Mouse (Mus musculus): ENCODE results near the gene 2410137M14Rik.

DNA sequence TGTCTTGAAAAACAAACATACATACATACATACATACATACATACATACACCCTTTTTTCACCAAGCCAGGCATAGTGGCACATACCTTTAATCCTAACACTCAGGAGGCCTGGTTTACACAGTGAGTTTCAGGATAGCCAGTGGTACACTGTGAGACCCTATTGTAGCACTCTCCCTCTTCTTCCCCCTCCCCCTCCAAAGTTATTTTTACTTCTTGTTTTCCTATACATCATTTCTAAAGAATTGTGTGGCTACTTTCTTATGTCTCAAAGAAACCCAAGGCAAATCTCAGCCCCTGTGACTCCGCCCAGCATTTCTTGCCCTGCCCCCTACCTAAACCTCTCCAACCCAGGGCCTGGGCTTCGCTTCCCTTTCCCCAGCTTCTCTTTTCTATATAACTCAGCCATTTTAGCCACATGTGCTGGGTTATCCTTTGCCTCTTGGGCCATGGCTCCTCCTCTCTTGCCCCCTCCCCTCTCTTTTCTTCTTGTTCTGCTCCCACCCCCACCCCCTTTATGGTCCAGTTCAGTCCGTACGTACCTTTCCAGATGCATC is 12.8 kb upstream of the 2410137M14Rik start:
- no peak for TF ChIP-seq CTCF (IDR thresholded peaks at IDR 0.05)
- no peak for TF ChIP-seq EP300 (IDR thresholded peaks at IDR 0.05)
